Mouse (Mus musculus) midbrain, embryonic 11.5 days (tissue): Measurements from ENCODE around the gene Cdc14a. TPM values are rescaled to one million over a fixed set of nuclear protein-coding genes. Genes with fewer than 3 reads are reported as not detected.

Experiments used
- ATAC-seq: fragments of 200-750 bp; cut with Nextera tagmentation; 2 replicates; pipeline ENCODE4 v1.8.0; 2017; ENCODE audit warnings: moderate TSS enrichment, moderate library complexity; ENCODE audit not compliant: low FRiP score
- DNase-seq: peaks from one replicate; pipeline ENCODE4 v3.0.0; 2015; ENCODE audit warnings: low spot score; ENCODE audit errors: missing footprints
- H3K27ac ChIP-seq: fragments of 300-500 bp; sonication (generic); 2 replicates; pipeline ENCODE4 v1.5.1; 2014; ENCODE audit warnings: low read depth, low read length
- H3K27me3 ChIP-seq: fragments of 300-500 bp; sonication (generic); 2 replicates; pipeline ENCODE4 v1.6.1; 2014; ENCODE audit warnings: mild to moderate bottlenecking, low read length, moderate library complexity, mixed read lengths; ENCODE audit not compliant: control insufficient read depth, insufficient read depth
- H3K36me3 ChIP-seq: fragments of 300-500 bp; sonication (generic); 2 replicates; pipeline ENCODE4 v1.6.1; 2014; ENCODE audit warnings: mild to moderate bottlenecking, low read length, moderate library complexity, mixed read lengths; ENCODE audit not compliant: control insufficient read depth, insufficient read depth
- H3K4me1 ChIP-seq: fragments of 300-500 bp; sonication (generic); 2 replicates; pipeline ENCODE4 v1.6.1; 2014; ENCODE audit warnings: low read length; ENCODE audit not compliant: control insufficient read depth, insufficient read depth
- H3K4me2 ChIP-seq: fragments of 300-500 bp; sonication (generic); 2 replicates; pipeline ENCODE4 v1.6.1; 2014; ENCODE audit warnings: mild to moderate bottlenecking, moderate library complexity
- H3K4me3 ChIP-seq: fragments of 300-500 bp; sonication (generic); 2 replicates; pipeline ENCODE4 v1.5.1; 2014; ENCODE audit warnings: low read depth, low read length
- H3K9ac ChIP-seq: fragments of 300-500 bp; sonication (generic); 2 replicates; pipeline ENCODE4 v1.6.1; 2014; ENCODE audit warnings: low read length
- H3K9me3 ChIP-seq: fragments of 300-500 bp; sonication (generic); 2 replicates; pipeline ENCODE4 v1.6.1; 2016; ENCODE audit warnings: low read length; ENCODE audit not compliant: control insufficient read depth
- WGBS: fragments of 180-500 bp; shearing (Covaris S2); extraction: QIAGEN DNeasy Blood & Tissue Kit; methylation state at CpG from one replicate; pipeline ENCODE4 v1.1.7; 2014; 5-methylcytosine and 5-hydroxymethylcytosine counted together
- polyA plus RNA-seq: library from polyadenylated mRNA; unstranded; fragments of >200 nt; fragmentation: Nextera tagmentation; extraction: Ambion mirVana; gene quantifications from 2 replicates; pipeline ENCODE4 v1.2.1, GENCODE M21; 2014

Cdc14a gene
- polyA plus RNA-seq, 1 experiment from 2014 or later, result 18.2 TPM

- H3K9me3 ChIP-seq, result no peaks in the 10 kb centered on the region
- DNase-seq, result no peak
- no peak for ATAC-seq
- H3K36me3 ChIP-seq, result peaks cover 2% of the 10 kb centered on the region; the same call in 1 of the 2 replicates
- H3K9ac ChIP-seq, result no peak overlapping the region
- no peaks in the 10 kb centered on the region for H3K4me1 ChIP-seq
- no peak overlapping the region for H3K27ac ChIP-seq
- WGBS, result 85% methylated on average over 11 of the region's 11 CpGs
- no peak overlapping the region for H3K4me3 ChIP-seq
- H3K4me2 ChIP-seq, result no peak overlapping the region
- H3K27me3 ChIP-seq, result no peaks in the 10 kb centered on the region
Observed at GRCm38 (mm10) chr3:116401436-116401835, 22.4 kb downstream of the Cdc14a start.

GRCm38 (mm10) chr3:116399349-116400090 is 24.3 kb downstream of the Cdc14a start:
- Histone ChIP-seq H3K4me2 (no peak overlapping the region), H3K36me3 (peaks cover 2% of the 10 kb centered on the region; the same call in 1 of the 2 replicates), H3K9me3 (no peaks in the 10 kb centered on the region), H3K4me3 (no peak overlapping the region), H3K4me1 (no peaks in the 10 kb centered on the region), H3K27me3 (no peaks in the 10 kb centered on the region), H3K27ac (no peak overlapping the region), H3K9ac (no peak overlapping the region)
- WGBS, result 81% methylated on average over 22 of the region's 22 CpGs
- no peak for ATAC-seq
- DNase-seq, result no peak

GRCm38 (mm10) chr3:116398543-116398942 is 25.3 kb downstream of the Cdc14a start:
- H3K4me1 ChIP-seq, result no peaks in the 10 kb centered on the region
- DNase-seq (no peak), ATAC-seq (no peak)
- H3K9me3 ChIP-seq, result no peaks in the 10 kb centered on the region
- no peak overlapping the region for H3K27ac ChIP-seq
- H3K36me3 ChIP-seq, result no peaks in the 10 kb centered on the region
- H3K4me2 ChIP-seq, result no peak overlapping the region
- no peaks in the 10 kb centered on the region for H3K27me3 ChIP-seq
- WGBS, result 91% methylated on average over 10 of the region's 10 CpGs
- no peak overlapping the region for H3K4me3 ChIP-seq
- H3K9ac ChIP-seq, result no peak overlapping the region

- H3K27ac ChIP-seq, result no peak overlapping the region
Observed at GRCm38 (mm10) chr3:116397976-116398375, 25.9 kb downstream of the Cdc14a start.

GRCm38 (mm10) chr3:116397341-116397740 is 26.5 kb downstream of the Cdc14a start:
- Histone ChIP-seq H3K9ac (no peak overlapping the region), H3K36me3 (no peaks in the 10 kb centered on the region), H3K9me3 (no peaks in the 10 kb centered on the region), H3K4me3 (no peak overlapping the region), H3K27me3 (no peaks in the 10 kb centered on the region), H3K4me1 (no peaks in the 10 kb centered on the region), H3K4me2 (no peak overlapping the region), H3K27ac (no peak overlapping the region)
- DNase-seq, result no peak
- WGBS, result 88% methylated on average over 6 of the region's 6 CpGs
- ATAC-seq, result no peak

More at GRCm38 (mm10) chr3:116397976-116398375, 25.9 kb downstream of the Cdc14a start:
- Histone ChIP-seq H3K4me1 (no peaks in the 10 kb centered on the region), H3K27me3 (no peaks in the 10 kb centered on the region), H3K4me2 (no peak overlapping the region), H3K36me3 (no peaks in the 10 kb centered on the region), H3K4me3 (no peak overlapping the region), H3K9ac (no peak overlapping the region), H3K9me3 (no peaks in the 10 kb centered on the region)
- WGBS, result 81% methylated on average over 7 of the region's 7 CpGs
- ATAC-seq, result no peak
- no peak for DNase-seq

GRCm38 (mm10) chr3:116396571-116396970 is 27.3 kb downstream of the Cdc14a start:
- no peaks in the 10 kb centered on the region for H3K36me3 ChIP-seq
- 84% methylated on average over 3 of the region's 3 CpGs for WGBS
- no peak overlapping the region for H3K27ac ChIP-seq
- H3K27me3 ChIP-seq, result no peaks in the 10 kb centered on the region
- ATAC-seq, result no peak
- no peak for DNase-seq
- H3K4me1 ChIP-seq, result no peaks in the 10 kb centered on the region
- no peak overlapping the region for H3K4me3 ChIP-seq
- no peak overlapping the region for H3K9ac ChIP-seq
- H3K4me2 ChIP-seq, result no peak overlapping the region
- H3K9me3 ChIP-seq, result no peaks in the 10 kb centered on the region

GRCm38 (mm10) chr3:116394885-116395390 is 28.9 kb downstream of the Cdc14a start:
- Histone ChIP-seq H3K27ac (no peak overlapping the region), H3K27me3 (no peaks in the 10 kb centered on the region), H3K9ac (no peak overlapping the region), H3K4me2 (no peak overlapping the region), H3K9me3 (no peaks in the 10 kb centered on the region), H3K36me3 (no peaks in the 10 kb centered on the region), H3K4me3 (no peak overlapping the region), H3K4me1 (no peaks in the 10 kb centered on the region)
- ATAC-seq (no peak), DNase-seq (no peak)
- WGBS, result 89% methylated on average over 5 of the region's 5 CpGs

GRCm38 (mm10) chr3:116391399-116391798 is 32.4 kb downstream of the Cdc14a start:
- no peak for DNase-seq
- H3K9me3 ChIP-seq, result no peaks in the 10 kb centered on the region
- no peaks in the 10 kb centered on the region for H3K27me3 ChIP-seq
- no peak overlapping the region for H3K4me3 ChIP-seq
- H3K27ac ChIP-seq, result no peak overlapping the region
- WGBS, result 87% methylated on average over 10 of the region's 10 CpGs
- no peaks in the 10 kb centered on the region; the same call in 1 of the 2 replicates for H3K36me3 ChIP-seq
- H3K9ac ChIP-seq, result no peak overlapping the region
- H3K4me1 ChIP-seq, result no peaks in the 10 kb centered on the region
- ATAC-seq, result no peak
- no peak overlapping the region for H3K4me2 ChIP-seq
